Mouse (Mus musculus) cerebellum, adult 8-10 months (tissue): ENCODE data around the gene Nup153.

ENCODE experiments used
- DNase-seq: peaks from one replicate; pipeline ENCODE4 v3.0.0; 2022

The Nup153 gene

GRCm38 (mm10) chr13:46727837-46728268 lies at the start of gene Nup153:
TSS of gene Nup153 (minus strand) at chr13:46727940.
- peak; percentile 100 for DNase-seq

GRCm38 (mm10) chr13:46777461-46777860 lies 49.7 kb upstream of the Nup153 start:
- DNase-seq: no peak

GRCm38 (mm10) chr13:46776636-46777305 lies 49.0 kb upstream of the Nup153 start:
- no peak for DNase-seq

GRCm38 (mm10) chr13:46774998-46775397 lies 47.3 kb upstream of the Nup153 start:
- no peak for DNase-seq

GRCm38 (mm10) chr13:46772581-46772980 lies 44.8 kb upstream of the Nup153 start:
- no peak for DNase-seq

GRCm38 (mm10) chr13:46765361-46765760 lies 37.6 kb upstream of the Nup153 start:
- no peak for DNase-seq

- DNase-seq: no peak
Measured at GRCm38 (mm10) chr13:46763210-46763609, 35.5 kb upstream of the Nup153 start.

GRCm38 (mm10) chr13:46760921-46761320 lies 33.2 kb upstream of the Nup153 start:
- DNase-seq: no peak

- DNase-seq: no peak
Measured at GRCm38 (mm10) chr13:46759281-46759809, 31.6 kb upstream of the Nup153 start.

- DNase-seq: no peak
Measured at GRCm38 (mm10) chr13:46758627-46759026, 30.9 kb upstream of the Nup153 start.

- no peak for DNase-seq
Measured at GRCm38 (mm10) chr13:46757946-46758345, 30.2 kb upstream of the Nup153 start.

GRCm38 (mm10) chr13:46753294-46753693 lies 25.6 kb upstream of the Nup153 start:
- DNase-seq: no peak

- DNase-seq: no peak
Measured at GRCm38 (mm10) chr13:46752566-46753229, 25.0 kb upstream of the Nup153 start.

GRCm38 (mm10) chr13:46748138-46748873 lies 20.6 kb upstream of the Nup153 start:
- no peak for DNase-seq

- no peak for DNase-seq
Measured at GRCm38 (mm10) chr13:46743821-46744220, 16.1 kb upstream of the Nup153 start.

GRCm38 (mm10) chr13:46742367-46742766 lies 14.6 kb upstream of the Nup153 start:
- no peak for DNase-seq

GRCm38 (mm10) chr13:46739426-46739825 lies 11.7 kb upstream of the Nup153 start:
- DNase-seq: no peak

- DNase-seq: no peak
Measured at GRCm38 (mm10) chr13:46737482-46737881, 9.7 kb upstream of the Nup153 start.

GRCm38 (mm10) chr13:46736479-46736865 lies 8.7 kb upstream of the Nup153 start:
- peak; percentile 8 for DNase-seq

- DNase-seq: peak; percentile 9
Measured at GRCm38 (mm10) chr13:46735808-46736478, 8.2 kb upstream of the Nup153 start.

- DNase-seq: no peak
Measured at GRCm38 (mm10) chr13:46735219-46735807, 7.6 kb upstream of the Nup153 start.

- no peak for DNase-seq
Measured at GRCm38 (mm10) chr13:46729998-46730397, 2.3 kb upstream of the Nup153 start.

GRCm38 (mm10) chr13:46728411-46728810 lies 671 bp upstream of the Nup153 start:
- peak; percentile 20 for DNase-seq
